Mouse (Mus musculus) T-helper 1 cell (primary cell): ENCODE results near the gene Fam43b.
"Not testable (repeated sequence)": the region's sequence is repeated elsewhere in the genome, so short reads cannot be mapped to it uniquely, and the experiment has no call there.

Experiments used
- in situ Hi-C: fragments of 300-600 bp; cut with MboI, MseI; formaldehyde crosslinking; loops from one replicate; pipeline ENCODE4 v1.15.1; 2025; ENCODE audit warnings: high pct_unique_total_duplicates

Gene Fam43b

DNA sequence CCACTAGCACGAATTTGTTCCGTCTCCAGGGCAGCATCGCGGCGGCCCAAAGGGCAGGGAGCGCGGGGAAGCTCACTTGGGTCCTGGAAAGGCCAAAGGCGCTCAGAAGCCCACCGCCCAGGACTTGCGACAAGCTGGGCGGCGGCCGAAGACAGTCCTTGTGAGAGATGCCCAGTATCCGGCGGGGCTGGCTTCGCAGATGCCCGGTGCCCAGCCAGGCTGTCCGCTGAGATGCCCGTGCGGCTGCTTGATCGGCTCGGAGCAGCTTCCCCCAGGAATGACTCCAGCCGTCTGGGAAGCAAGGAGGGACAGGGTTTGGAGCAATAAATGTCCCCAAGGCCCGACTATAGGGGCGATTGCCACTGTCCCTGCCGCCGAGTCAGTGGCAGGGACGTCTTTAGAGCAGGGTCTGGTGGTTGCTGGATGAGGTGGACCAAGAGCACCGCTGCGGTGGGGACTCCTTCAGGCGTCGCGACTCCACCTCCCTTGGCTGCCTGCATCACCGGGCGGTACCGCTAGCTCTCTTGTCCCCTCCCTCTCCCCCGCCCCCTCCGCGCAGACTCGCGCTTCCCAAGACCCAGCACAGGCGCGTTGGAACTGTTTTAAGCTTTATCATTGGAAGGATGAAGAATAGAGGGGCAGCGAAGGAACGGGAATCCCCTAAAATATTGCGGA is at the start of gene Fam43b:
Fam43b (minus strand) TSS at position 558 of the 675 bp plus-strand sequence.
- in situ Hi-C loops: no loop called here

DNA sequence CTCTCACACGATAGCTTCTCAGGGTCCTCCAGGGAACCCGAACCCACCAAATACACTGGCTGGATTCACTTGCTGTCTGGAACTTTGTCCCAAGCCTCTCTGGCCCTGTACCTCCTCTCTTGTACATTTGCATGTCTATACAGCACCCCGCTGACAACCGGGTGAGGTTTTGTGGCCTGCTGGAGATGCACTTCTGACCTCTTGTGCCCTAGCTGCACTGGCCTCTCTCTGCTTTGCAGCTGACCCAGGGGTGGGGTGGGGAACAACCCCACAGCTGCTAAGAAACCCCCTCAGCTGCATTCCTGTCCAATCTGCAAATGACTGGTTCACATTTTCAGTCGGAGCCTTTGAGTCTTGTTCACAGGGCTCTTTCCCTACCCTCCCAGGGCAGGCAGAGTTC is 48.6 kb upstream of the Fam43b start:
- in situ Hi-C loops: loop anchor here (5.0 to 10.0 kb wide), 3 partner anchors 117 to 410 kb away; no protein-coding TSS in a partner anchor

DNA sequence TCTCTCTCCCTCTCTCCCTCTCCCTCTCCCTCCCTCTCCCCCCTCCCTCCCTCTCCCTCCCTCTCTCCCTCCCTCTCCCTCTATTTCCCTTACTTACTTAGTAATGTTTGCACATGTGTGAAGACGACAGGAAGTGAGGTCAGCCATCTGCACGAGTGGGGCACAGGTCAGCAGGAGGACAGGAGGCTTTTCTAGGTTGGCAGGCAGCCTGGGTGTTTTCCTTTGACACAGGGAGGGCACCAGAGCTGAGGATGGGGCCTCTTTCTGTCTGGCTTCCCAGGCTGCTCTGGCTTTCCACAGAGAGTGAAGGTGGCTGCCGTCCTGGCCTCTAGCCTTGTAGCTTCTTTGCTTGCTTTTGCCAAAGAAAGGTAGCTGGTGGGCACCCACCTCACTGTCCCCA is 43.7 kb upstream of the Fam43b start:
- in situ Hi-C loops: loop anchor here (5.0 to 10.0 kb wide), 2 partner anchors 122 to 415 kb away; no protein-coding TSS in a partner anchor

DNA sequence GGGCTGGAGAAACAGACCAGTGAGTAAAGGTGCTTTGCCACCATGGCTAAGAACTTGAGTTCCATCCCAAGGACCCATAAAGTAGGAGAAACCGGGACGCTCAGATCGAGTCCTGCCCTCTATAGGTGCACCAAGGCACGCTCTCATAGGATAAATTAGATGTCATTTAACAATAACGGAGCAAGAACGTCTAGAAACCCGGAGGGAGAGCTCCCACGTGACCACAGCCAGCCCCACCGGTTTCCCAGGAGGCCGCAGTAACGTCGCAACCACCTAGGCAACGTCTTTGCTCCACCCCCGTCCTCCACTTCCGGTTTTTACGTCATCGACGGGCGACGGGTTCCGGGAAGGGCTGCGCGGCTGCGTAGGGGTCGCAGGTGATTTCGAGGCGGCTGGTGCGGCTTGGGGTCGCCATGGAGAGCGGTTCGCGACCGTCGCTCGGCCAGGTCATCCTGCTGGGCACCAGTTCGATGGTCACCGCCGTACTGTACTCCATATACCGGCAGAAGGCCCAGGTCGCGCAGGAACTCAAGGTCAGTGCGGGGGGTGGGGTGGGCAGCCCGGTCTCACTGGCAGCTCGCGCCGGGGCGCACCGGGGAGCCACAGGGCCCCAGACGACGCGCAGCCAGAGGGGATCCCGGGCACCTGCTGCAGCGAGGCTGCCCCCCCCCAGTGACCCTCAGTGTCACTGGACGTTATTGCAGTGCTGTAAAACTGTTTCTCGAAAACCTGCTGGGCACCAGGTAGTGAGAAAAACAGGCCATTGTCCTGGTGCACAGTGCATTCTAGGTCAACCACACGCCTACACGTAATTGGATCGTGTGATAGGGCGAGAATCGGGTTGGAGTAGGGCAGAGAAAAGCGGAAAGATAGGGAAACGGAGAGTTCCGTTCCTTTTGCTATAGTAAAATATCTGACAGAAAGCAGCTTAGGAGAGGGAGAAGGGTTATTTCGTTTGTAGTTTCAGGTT is 38.3 kb upstream of the Fam43b start, which contains the start of gene Mul1:
Mul1 (plus strand) TSS at position 325 of the 970 bp plus-strand sequence.
- in situ Hi-C loops: loop anchor here (5.0 kb wide), 1 partner anchor 117 kb away; no protein-coding TSS in a partner anchor

DNA sequence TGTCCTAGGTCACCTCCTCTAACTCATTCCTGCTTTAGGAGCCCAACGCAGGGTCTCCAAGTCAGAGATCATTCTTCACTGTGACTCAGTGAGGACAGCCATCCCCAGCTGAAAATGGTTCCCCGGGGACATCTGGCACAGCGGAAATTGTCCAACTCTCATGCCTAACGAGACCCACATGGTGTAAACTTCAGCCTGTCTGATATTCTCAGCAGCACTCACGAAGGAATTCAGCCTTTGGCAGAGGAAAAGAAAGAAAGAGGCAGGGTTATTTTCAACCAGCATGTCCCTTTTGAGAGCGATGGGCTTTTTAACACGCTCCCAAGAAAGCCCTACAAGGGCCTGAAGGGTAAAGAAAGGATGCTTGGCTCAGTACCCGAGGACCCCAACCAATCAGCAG is 35.0 kb upstream of the Fam43b start:
- in situ Hi-C loops: loop anchor here (5.0 kb wide), 1 partner anchor 114 kb away; no protein-coding TSS in a partner anchor

GRCm38 (mm10) chr4:138429778-138430177 is 33.5 kb upstream of the Fam43b start:
- in situ Hi-C loops: loop anchor here (5.0 kb wide), 1 partner anchor 112 kb away; no protein-coding TSS in a partner anchor

DNA sequence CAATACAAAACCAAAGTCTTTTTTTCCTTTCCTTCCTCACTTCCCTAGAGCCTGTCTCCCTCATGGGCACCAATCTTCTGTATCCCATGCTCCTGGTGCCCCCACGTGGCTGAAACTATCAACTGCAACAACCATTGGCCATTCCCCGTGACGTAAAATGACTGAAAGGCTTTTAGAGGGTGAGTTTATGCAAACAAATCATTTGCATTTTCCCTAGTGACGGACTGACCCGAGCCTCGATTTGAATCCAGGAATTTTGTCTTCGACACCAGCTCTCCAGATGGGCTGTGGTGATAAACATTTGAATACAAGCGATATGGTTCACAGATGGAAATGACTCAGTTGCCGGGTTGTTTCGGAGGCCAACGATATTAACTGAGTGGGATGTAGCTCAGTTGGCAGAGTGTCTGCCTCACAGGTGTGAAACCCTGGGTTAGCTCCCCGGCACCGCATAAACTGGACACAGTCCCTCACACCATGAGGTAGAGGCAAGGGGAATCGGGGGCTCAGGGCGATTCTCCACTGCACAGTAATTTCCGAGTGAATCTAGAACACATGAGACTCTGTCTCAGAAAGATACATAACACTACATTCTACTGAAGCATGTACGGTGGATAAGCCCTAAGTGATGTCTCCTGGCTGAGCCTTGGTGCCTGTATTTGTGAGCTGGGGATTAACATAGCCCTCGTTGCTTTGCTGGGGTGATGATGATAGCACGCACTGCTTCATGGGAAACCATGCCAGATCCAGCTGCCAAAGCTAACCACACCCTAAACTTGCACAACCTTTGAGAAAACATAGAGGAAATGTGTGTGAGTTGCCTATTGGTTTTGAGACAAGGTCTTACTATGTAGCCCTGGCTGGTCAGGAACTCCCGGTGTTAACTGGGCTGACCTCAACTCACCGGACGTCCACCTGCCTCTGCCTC is 30.7 kb upstream of the Fam43b start:
- in situ Hi-C loops: no loop called here

- in situ Hi-C loops: not testable (repeated sequence)
These were observed 29.3 kb upstream of the Fam43b start for GRCm38 (mm10) chr4:138425604-138426003.

DNA sequence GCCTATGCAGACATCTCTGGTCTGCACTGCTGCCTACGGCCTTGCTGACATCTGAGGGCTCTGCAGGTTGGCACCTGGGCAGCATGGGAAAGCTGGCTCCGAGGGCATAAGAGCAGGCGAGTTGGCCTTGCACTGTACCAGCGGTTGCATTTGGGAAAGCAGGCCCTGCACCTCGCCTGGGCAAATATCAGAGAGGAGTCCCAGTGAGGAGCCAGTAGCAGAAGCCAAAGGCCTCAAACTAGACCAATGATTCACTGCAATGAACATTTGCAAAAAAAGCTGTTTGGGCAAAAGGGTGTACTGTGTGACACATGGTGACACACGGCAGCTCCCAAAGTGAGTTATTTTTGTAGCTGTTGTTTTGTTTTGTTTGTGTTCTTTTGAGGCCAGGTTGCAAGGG is 28.7 kb upstream of the Fam43b start:
- in situ Hi-C loops: no loop called here

DNA sequence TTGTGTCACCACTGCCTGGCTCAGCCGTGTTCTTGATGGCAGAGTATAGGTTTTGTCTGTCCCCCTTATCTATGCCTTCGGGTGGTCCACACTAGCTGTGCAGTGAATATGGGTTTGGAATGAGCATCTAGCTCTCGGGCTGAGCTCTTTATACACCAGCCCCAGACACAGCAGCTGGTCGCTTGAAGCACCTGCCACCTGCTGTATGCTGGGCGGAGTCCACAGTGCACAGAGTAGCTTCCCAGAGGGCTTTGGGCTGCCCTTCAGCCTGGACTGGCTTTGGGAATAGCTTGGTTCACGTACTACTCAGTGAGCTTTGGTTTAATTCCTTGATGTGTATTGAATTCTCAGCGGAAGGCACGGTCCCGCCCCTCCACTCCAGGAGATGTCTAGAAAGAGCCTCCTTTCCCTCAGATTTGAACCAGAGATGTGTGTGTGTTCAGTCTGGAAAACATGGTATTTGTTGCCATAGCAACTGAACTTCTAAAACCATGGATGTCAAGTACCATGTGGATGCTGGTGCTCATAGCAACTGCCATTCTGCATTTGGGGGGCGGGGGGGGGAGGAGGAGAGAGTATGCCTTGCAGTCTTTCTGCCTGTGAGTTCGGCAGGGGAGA is 22.1 kb upstream of the Fam43b start:
- in situ Hi-C loops: no loop called here

DNA sequence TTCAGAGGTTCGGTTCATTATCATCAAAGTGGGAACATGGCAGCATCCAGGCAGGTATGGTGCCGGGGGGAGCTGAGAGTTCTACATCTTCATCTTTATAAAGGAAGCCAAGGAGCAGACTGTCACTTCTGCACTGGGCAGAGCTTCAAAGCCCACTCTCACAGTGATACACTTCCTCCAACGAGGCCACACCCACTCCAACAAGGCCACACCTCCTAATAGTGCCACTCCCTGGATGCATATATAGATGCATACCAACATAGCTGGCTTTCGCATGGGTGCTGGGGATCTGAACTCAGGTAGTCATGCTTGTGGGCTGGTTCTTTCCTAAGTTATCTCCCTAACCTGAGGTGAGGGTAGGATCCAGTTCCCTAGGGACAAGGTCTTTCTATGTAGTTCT is 21.6 kb upstream of the Fam43b start:
- in situ Hi-C loops: no loop called here

- in situ Hi-C loops: no loop called here
These were observed 20.1 kb upstream of the Fam43b start for GRCm38 (mm10) chr4:138416414-138416813.

DNA sequence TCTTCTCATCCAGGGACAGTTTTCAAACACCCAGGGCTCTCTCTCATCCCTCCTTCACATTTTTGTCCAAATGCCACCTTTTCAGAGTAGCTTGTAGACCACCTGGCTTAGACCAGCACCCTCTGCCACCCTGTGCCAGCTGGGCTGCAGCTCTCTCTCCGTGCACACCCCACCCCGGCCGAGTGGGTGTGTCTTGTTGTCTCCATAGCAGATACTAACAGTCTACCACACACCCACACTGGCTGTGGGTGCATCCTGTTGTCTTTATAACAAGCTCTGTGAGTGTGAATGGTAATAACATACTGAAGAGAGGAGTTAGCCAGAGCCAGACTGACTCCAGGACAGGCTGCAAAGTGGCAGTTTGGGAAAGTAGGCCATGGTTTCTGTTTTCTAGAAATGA is 19.7 kb upstream of the Fam43b start:
- in situ Hi-C loops: no loop called here

GRCm38 (mm10) chr4:138414725-138415124 is 18.4 kb upstream of the Fam43b start:
- in situ Hi-C loops: no loop called here

DNA sequence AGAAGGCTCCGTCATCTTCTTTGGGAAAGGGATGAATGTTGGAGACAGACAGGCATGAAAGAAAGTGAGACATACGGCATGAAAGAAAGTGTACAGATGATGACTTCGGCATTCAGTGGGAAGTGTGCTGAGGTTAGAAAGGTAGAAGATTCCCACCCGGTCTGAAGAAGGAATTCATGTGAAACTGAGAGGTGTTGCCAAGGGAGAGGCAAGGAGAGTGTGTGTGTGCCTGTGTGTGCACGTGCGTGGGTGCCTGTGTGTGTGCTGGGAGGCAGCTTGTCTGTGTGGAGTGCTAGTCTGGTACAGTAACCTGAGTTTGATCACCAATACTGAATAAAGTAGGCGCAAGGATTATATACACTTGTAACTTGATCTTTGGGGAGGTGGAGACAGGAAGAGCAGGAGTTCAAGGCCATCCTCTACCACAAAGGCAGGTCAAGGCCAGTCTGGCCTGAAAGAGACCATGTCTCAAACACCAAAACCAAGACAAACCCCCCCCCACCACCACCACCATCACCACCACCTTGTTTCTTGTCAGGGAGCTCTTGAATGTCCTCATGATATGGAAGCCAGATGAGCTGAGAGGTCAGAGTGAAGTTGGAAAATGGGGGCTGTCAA is 15.3 kb upstream of the Fam43b start:
- in situ Hi-C loops: no loop called here

GRCm38 (mm10) chr4:138411011-138411410 is 14.7 kb upstream of the Fam43b start:
- in situ Hi-C loops: no loop called here

- in situ Hi-C loops: loop anchor here (10.0 kb wide), 1 partner anchor 1017 kb away; no protein-coding TSS in a partner anchor
These were observed 11.3 kb upstream of the Fam43b start for GRCm38 (mm10) chr4:138407479-138408194.

- in situ Hi-C loops: loop anchor here (10.0 kb wide), 1 partner anchor 1020 kb away; no protein-coding TSS in a partner anchor
These were observed 8.5 kb upstream of the Fam43b start for GRCm38 (mm10) chr4:138404806-138405205.

GRCm38 (mm10) chr4:138396711-138397110 is 383 bp upstream of the Fam43b start:
- in situ Hi-C loops: no loop called here
